Comparison of ENCODE assay signal across 7 mouse cellular contexts in the genomic region with DNA sequence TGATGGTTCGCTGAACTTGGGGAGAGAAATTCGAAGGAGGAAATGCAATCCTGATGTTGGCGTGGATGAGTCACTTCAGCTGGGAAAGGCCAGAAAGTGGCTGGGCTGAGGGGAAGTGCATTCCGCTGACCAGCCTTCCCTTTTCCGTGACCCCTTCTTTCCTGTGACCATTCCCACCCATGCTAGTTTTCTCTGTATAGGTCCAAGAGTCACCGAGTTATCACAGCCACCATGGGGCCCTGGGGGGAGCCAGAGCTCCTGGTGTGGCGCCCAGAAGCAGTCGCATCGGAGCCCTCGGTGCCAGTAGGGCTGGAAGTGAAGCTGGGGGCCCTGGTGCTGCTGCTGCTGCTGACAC. TPM values are rescaled to one million over a fixed set of nuclear protein-coding genes. Genes with fewer than 3 reads are reported as not detected.
DNase-seq lines count a peak whose midpoint lies in the region; ATAC-seq and TF ChIP-seq lines count a peak whose summit lies in the region.

No protein-coding gene starts in this region.

- peak; percentile 48 for ATAC-seq in heart, embryonic 15.5 days (replicated peaks; ENCODE audit: insufficient number of reproducible peaks, insufficient read depth, low FRiP score, low read depth)
- no peak for ATAC-seq in limb, embryonic 14.5 days (ENCODE audit: low FRiP score, low read depth)
- ATAC-seq in midbrain, embryonic 13.5 days: no peak

- H3K36me3 ChIP-seq in heart, embryonic 15.5 days: peaks cover 16% of the 10 kb centered on the region; the same call in 1 of the 2 replicates
- peaks cover 21% of the 10 kb centered on the region for H3K36me3 ChIP-seq in limb, embryonic 14.5 days (ENCODE audit: control insufficient read depth, insufficient read depth, low read length)
- peaks cover 14% of the 10 kb centered on the region for H3K36me3 ChIP-seq in midbrain, embryonic 13.5 days

- 3% methylated on average over 10 of the region's 10 CpGs for WGBS in heart, embryonic 15.5 days
- 6% methylated on average over 10 of the region's 10 CpGs for WGBS in limb, embryonic 14.5 days
- 12% methylated on average over 10 of the region's 10 CpGs for whole genome bisulfite sequencing in midbrain, embryonic 13.5 days

- H3K9me3 ChIP-seq in heart, embryonic 15.5 days (replicated peaks): no peaks in the 10 kb centered on the region
- no peaks in the 10 kb centered on the region for H3K9me3 ChIP-seq in limb, embryonic 14.5 days (ENCODE audit: control insufficient read depth, low read length)
- no peaks in the 10 kb centered on the region for H3K9me3 ChIP-seq in midbrain, embryonic 13.5 days

- no peaks in the 10 kb centered on the region for H3K27me3 ChIP-seq in heart, embryonic 15.5 days
- no peaks in the 10 kb centered on the region for H3K27me3 ChIP-seq in limb, embryonic 14.5 days (ENCODE audit: control insufficient read depth, insufficient read depth, low read length)
- no peaks in the 10 kb centered on the region for H3K27me3 ChIP-seq in midbrain, embryonic 13.5 days

- H3K4me1 ChIP-seq in heart, embryonic 15.5 days (replicated peaks): peaks cover 22% of the 10 kb centered on the region
- H3K4me1 ChIP-seq in limb, embryonic 14.5 days (ENCODE audit: control insufficient read depth, insufficient read depth, low read length): peaks cover 12% of the 10 kb centered on the region
- peaks cover 20% of the 10 kb centered on the region for H3K4me1 ChIP-seq in midbrain, embryonic 13.5 days (replicated peaks)

- peak; percentile 43 for DNase-seq in urinary bladder, adult 2 months (ENCODE audit: low spot score)
- DNase-seq in urinary bladder, postnatal 10 days (ENCODE audit: low spot score): no peak
- DNase-seq in embryo, embryonic 11 days: peak; percentile 45
- no peak for DNase-seq in limb, embryonic 14.5 days (ENCODE audit: low spot score)
- DNase-seq in left cerebral cortex, adult 11 months (ENCODE audit: low spot score): no peak

- H3K4me2 ChIP-seq in heart, embryonic 15.5 days: peak overlapping the region; percentile 77
- peak overlapping the region; percentile 85 for H3K4me2 ChIP-seq in limb, embryonic 14.5 days (replicated peaks; ENCODE audit: low read depth, low read length, severe bottlenecking)
- peak overlapping the region; percentile 86 for H3K4me2 ChIP-seq in midbrain, embryonic 13.5 days (replicated peaks)

- H3K9ac ChIP-seq in heart, embryonic 15.5 days: peak overlapping the region; percentile 68
- peak overlapping the region; percentile 84 for H3K9ac ChIP-seq in limb, embryonic 14.5 days (ENCODE audit: low read depth, low read length, severe bottlenecking)
- peak overlapping the region; percentile 84 for H3K9ac ChIP-seq in midbrain, embryonic 13.5 days (replicated peaks)

- H3K27ac ChIP-seq in heart, embryonic 15.5 days: peak overlapping the region; percentile 92
- H3K27ac ChIP-seq in limb, embryonic 14.5 days (replicated peaks; ENCODE audit: low read depth, low read length): peak overlapping the region; percentile 92
- peak overlapping the region; percentile 89 for H3K27ac ChIP-seq in midbrain, embryonic 13.5 days

- no peak for TF ChIP-seq POLR2A in limb, embryonic 14.5 days (IDR thresholded peaks at IDR 0.05; ENCODE audit: borderline replicate concordance, extremely low read depth, insufficient read depth, insufficient read length)

- peak overlapping the region; percentile 62 for H3K4me3 ChIP-seq in heart, embryonic 15.5 days
- H3K4me3 ChIP-seq in limb, embryonic 14.5 days (replicated peaks; ENCODE audit: low read length): peak overlapping the region; percentile 77
- peak overlapping the region; percentile 70 for H3K4me3 ChIP-seq in midbrain, embryonic 13.5 days (replicated peaks)

RNA-seq across cellular contexts. Expression of gene Slc39a1, which starts 0.8 kb away (rescaled TPM):
- polyA plus RNA-seq in urinary bladder, adult 2 months (2012; rRNA removed): 55.0 and 79.5 TPM in 2 replicates
- 76.0 and 86.2 TPM in 2 replicates for polyA plus RNA-seq in heart, embryonic 15.5 days (2015; fragmentation: Nextera tagmentation; extraction: Ambion mirVana)
- 56.8 and 66.4 TPM in 2 replicates for polyA plus RNA-seq in limb, embryonic 14.5 days (2012; rRNA removed)
- polyA plus RNA-seq in limb, embryonic 14.5 days (2014; fragmentation: Nextera tagmentation; extraction: Ambion mirVana): 104 and 111 TPM in 2 replicates
- polyA plus RNA-seq in midbrain, embryonic 13.5 days (2015; fragmentation: Nextera tagmentation; extraction: Ambion mirVana): 57.0 and 60.9 TPM in 2 replicates

RNA-seq across cellular contexts. Expression of gene Crtc2, which starts 5.2 kb away (rescaled TPM):
- polyA plus RNA-seq in urinary bladder, adult 2 months (2012; rRNA removed): 23.7 and 35.6 TPM in 2 replicates
- 10.8 and 15.9 TPM in 2 replicates for polyA plus RNA-seq in heart, embryonic 15.5 days (2015; fragmentation: Nextera tagmentation; extraction: Ambion mirVana)
- polyA plus RNA-seq in limb, embryonic 14.5 days (2012; rRNA removed): 71.8 and 109 TPM in 2 replicates
- polyA plus RNA-seq in limb, embryonic 14.5 days (2014; fragmentation: Nextera tagmentation; extraction: Ambion mirVana): 17.5 and 18.1 TPM in 2 replicates
- 16.9 and 21.4 TPM in 2 replicates for polyA plus RNA-seq in midbrain, embryonic 13.5 days (2015; fragmentation: Nextera tagmentation; extraction: Ambion mirVana)

RNA-seq across cellular contexts. Expression of gene Creb3l4, which starts 5.4 kb away (rescaled TPM):
- 1.7 and 2.0 TPM in 2 replicates for polyA plus RNA-seq in urinary bladder, adult 2 months (2012; rRNA removed)
- polyA plus RNA-seq in heart, embryonic 15.5 days (2015; fragmentation: Nextera tagmentation; extraction: Ambion mirVana): 2.2 and 3.0 TPM in 2 replicates
- polyA plus RNA-seq in limb, embryonic 14.5 days (2012; rRNA removed): 6.3 and 6.4 TPM in 2 replicates
- polyA plus RNA-seq in limb, embryonic 14.5 days (2014; fragmentation: Nextera tagmentation; extraction: Ambion mirVana): 6.7 and 10.0 TPM in 2 replicates
- 3.3 and 3.4 TPM in 2 replicates for polyA plus RNA-seq in midbrain, embryonic 13.5 days (2015; fragmentation: Nextera tagmentation; extraction: Ambion mirVana)

RNA-seq across cellular contexts. Expression of gene Dennd4b, which starts 16.3 kb away (rescaled TPM):
- polyA plus RNA-seq in urinary bladder, adult 2 months (2012; rRNA removed): 15.0 and 15.4 TPM in 2 replicates
- polyA plus RNA-seq in heart, embryonic 15.5 days (2015; fragmentation: Nextera tagmentation; extraction: Ambion mirVana): 4.6 and 6.9 TPM in 2 replicates
- polyA plus RNA-seq in limb, embryonic 14.5 days (2012; rRNA removed): 21.3 and 25.7 TPM in 2 replicates
- 3.6 and 6.4 TPM in 2 replicates for polyA plus RNA-seq in limb, embryonic 14.5 days (2014; fragmentation: Nextera tagmentation; extraction: Ambion mirVana)
- polyA plus RNA-seq in midbrain, embryonic 13.5 days (2015; fragmentation: Nextera tagmentation; extraction: Ambion mirVana): 5.9 and 6.6 TPM in 2 replicates

RNA-seq across cellular contexts. Expression of gene Jtb, which starts 17.3 kb away (rescaled TPM):
- polyA plus RNA-seq in urinary bladder, adult 2 months (2012; rRNA removed): 64.2 and 81.2 TPM in 2 replicates
- 78.4 and 79.5 TPM in 2 replicates for polyA plus RNA-seq in heart, embryonic 15.5 days (2015; fragmentation: Nextera tagmentation; extraction: Ambion mirVana)
- 74.2 and 78.2 TPM in 2 replicates for polyA plus RNA-seq in limb, embryonic 14.5 days (2012; rRNA removed)
- 120 and 130 TPM in 2 replicates for polyA plus RNA-seq in limb, embryonic 14.5 days (2014; fragmentation: Nextera tagmentation; extraction: Ambion mirVana)
- polyA plus RNA-seq in midbrain, embryonic 13.5 days (2015; fragmentation: Nextera tagmentation; extraction: Ambion mirVana): 90.2 and 97.6 TPM in 2 replicates

Comparison
In these comparisons a context has a peak if more than half of its experiments do, and no peak if none do; other contexts are left out.
1. DNase-seq: peak in urinary bladder, adult 2 months (single experiment) and embryo, embryonic 11 days (single experiment); none in urinary bladder, postnatal 10 days (single experiment), limb, embryonic 14.5 days (single experiment) and left cerebral cortex, adult 11 months (single experiment).
2. Peak in every context shown above with its lines, with median percentiles within 50 percentile points of each other: H3K27ac ChIP-seq, H3K4me2 ChIP-seq, H3K4me3 ChIP-seq and H3K9ac ChIP-seq.